Mouse (Mus musculus) c-Kit-positive CD71-positive TER-119-positive erythroid progenitor cells, embryonic 14.5 days (primary cell): ENCODE measurements around the gene Ranbp6.
A peak's percentile ranks its signal among the peaks of the same experiment; 100 is the strongest.

Source experiments
- DNase-seq: peaks from one replicate; pipeline ENCODE4 v3.0.0-alpha.2; 2013; ENCODE audit warnings: low spot score

The Ranbp6 gene

DNA sequence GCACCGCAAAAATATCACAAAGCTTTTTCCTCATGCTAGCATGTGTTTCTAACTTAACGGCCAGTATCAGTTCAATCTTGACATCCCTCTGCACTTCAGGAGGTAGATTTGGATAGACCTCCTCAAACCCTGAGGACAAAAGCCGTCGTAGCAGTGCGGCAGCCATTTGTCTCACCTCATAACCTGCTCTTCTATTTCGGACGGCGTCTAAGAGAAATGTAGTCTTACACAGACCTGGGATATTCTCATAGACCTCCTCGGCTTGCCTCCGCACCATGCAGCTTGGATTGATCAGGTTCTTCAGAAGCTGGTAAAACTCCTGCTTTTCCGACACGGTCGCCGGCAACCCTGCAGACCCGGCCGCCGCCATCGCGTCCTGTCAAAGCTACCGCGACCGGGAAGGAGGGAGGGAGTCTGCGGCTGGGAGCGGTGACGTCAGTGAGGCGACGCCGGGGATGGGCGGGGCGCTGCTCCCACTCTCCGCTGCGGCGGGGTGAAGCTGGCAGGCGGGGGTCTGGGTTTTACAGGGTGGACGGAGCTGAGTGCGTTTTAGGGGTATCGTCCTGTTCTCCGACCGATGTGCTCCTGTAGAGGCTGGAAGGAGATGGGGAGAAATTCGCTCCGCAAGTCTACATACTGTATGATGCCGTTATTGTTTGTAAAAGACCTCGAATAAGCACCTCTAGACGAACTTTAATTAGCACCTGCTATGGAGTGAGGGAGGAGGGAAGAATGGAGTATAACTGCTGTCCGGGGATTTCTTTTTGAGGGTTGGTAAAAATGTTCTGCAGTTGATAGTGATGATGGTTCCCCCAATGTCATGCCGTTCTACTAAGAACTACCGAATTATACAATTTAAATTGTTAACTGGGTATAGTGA is at the start of gene Ranbp6:
Gene Ranbp6 (minus strand): TSS at position 394 of the 880 bp plus-strand sequence.
- peak; percentile 80 for DNase-seq

DNA sequence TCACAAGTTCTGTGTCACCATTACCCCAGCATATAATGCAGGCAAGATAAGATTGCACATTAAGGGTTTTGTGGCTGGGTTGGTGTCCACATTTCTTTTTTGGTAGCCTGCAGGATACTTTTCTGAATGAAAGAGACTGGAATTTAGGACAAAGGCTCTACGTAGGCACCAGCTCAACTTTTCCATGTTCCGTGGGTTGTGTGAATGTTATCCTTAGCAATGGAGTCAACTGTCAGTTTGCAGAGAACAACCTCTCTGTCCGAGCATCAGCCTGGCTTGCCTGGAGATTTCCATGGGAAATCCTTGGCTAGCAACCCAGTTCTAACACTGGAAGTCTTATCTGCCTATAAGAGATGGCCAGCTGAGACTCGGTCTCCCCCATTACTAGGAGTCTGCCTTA is 48.0 kb upstream of the Ranbp6 start:
- no peak for DNase-seq

GRCm38 (mm10) chr19:29857267-29857666 is 44.5 kb upstream of the Ranbp6 start:
- DNase-seq: no peak

DNA sequence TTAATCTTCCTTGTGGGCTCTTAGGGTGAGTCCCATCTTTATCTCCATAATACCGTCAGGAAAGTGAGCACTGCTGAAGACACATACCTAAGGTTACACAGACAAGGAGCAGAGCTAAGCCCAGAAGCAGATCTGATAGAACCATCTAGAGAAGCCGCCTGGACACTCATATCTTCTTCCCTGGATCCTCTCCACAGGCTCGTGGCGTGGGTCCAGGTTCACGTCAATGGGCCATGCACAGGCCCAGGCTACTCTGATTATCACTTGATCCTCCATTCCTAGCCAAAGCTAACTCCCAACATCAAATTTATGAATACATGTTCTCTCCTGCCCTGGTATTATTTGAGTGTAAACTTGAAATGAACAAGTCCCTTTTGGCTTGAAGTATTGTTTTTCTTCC is 40.9 kb upstream of the Ranbp6 start:
- DNase-seq: no peak

DNA sequence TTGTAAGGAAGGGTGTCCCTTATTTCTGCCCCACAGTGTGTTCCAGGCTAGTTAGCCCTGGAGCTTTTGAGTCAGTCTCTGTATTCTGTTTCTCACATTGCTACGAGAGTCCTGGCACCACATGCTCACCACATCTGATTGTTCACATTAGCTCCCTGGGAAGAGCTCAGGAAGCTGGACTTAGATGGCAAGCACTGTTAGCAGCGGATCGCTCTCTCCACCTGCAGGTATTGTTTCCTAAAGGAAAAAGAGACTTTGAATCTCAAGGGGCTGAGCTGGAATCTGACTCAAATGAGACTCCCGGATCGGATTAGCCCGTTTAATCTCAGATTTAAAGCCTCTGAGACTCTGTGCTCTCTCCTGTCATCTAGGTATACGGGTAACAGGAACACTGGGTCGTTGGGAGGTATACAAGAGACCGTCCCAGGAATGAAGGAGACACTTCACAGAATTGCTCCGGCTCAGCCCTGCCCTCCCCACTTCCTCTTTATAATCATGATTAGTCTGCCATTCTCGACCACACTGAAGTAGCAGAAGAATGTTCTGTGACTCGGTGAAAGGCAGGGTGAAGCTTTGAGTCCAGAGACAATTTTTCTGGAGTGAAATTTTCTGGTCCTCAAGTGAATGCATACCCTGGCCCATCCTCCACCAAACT is 38.4 kb upstream of the Ranbp6 start:
- no peak for DNase-seq

- no peak for DNase-seq
Observed at GRCm38 (mm10) chr19:29849924-29850551, 37.3 kb upstream of the Ranbp6 start.

- DNase-seq: no peak
Observed at GRCm38 (mm10) chr19:29844036-29844661, 31.4 kb upstream of the Ranbp6 start.

- no peak for DNase-seq
Observed at GRCm38 (mm10) chr19:29843641-29844035, 30.9 kb upstream of the Ranbp6 start.

DNA sequence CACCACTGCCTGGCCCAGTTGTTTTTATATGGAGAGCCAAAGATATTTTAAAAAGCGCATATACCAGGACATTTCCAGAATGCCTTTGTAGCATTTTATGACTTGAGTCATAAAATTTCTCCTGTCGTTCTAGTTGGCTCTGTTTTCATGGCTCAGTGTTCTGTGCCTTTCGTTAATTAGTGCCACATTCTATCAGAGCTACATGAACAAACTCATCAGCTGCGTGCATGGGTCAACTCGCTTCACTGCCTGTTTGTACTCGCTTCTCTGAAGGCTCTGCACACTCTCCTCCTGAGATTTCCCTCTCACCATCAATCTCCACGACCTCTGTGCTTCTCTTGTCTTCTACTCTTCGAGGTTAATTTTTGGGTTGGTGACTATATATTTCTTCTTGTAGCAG is 30.2 kb upstream of the Ranbp6 start:
- no peak for DNase-seq

- DNase-seq: no peak
Observed at GRCm38 (mm10) chr19:29840642-29841041, 27.9 kb upstream of the Ranbp6 start.

DNA sequence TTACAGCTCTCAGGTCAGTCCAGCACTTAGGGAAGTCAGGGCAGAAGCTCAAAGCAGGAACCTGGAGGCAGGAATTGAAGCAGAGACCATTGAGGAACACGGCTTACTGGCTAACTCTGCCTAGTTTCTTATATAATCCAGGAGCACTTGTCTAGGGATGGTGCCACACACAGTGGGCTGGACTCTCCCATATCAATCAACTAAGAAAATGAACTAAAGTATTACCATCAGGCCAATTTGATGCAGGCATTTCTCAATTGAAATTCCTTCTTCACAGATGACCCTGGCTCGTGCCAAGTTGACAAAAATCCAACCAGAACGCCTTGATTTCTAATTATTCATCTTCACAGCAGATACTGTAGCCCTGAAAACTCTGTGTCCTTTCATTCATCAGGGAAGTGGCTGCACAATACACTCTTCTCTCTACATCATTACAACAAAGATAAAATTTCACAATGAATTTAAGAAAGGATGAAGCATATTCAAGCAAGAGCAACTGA is 25.9 kb upstream of the Ranbp6 start:
- no peak for DNase-seq

- DNase-seq: no peak
Observed at GRCm38 (mm10) chr19:29838171-29838570, 25.4 kb upstream of the Ranbp6 start.

DNA sequence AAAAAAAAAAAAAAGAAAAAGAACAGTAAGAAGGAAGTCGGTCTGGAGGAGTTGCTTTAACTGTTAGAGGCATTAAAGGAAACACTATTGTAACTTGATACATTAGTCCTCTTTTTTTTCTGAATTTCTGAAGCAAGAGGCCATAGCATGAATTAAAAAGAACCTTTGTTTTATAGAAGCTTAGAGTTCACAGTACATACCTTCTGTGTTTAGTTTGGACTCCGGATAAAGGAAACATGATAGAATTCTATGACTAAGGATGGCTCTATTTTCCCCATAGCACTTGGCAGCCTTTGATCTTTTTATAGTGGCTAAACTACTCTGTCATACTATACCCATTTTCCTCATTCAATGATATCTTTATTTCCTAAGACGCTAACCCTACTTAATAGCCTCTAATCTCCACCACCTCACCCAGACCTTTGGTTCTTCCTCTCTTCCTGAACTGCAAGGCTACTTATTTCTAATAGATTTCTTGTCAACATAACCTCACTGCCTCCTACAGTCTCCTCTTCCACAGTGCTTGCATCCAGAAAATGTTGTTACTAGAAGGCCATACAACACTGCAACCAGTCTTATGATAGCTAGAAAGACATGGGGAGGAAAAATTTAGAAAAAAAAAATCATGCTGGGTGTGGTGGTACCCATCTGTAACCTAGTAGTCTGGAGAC is 22.7 kb upstream of the Ranbp6 start:
- no peak for DNase-seq

GRCm38 (mm10) chr19:29830911-29831310 is 18.1 kb upstream of the Ranbp6 start:
- DNase-seq: no peak

DNA sequence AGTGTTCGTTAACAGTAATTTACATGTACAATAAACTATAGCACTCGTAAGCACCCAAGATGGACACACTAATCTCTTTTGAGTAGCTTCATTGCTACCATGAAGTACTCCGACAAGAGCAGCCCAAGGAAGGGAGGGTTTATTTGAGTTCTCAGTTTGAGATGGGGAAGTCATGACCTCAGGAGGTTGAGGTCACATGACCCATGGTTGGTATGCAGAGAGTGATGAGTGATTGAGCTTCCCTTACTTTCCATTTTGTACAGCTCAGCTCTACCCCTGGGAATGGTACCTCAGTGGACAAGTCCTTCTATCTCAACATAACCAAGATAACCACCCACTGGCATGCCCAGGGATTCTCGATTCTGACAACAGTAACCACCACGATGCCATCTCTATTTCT is 15.8 kb upstream of the Ranbp6 start:
- no peak for DNase-seq

- no peak for DNase-seq
Observed at GRCm38 (mm10) chr19:29826686-29827085, 13.9 kb upstream of the Ranbp6 start.

DNA sequence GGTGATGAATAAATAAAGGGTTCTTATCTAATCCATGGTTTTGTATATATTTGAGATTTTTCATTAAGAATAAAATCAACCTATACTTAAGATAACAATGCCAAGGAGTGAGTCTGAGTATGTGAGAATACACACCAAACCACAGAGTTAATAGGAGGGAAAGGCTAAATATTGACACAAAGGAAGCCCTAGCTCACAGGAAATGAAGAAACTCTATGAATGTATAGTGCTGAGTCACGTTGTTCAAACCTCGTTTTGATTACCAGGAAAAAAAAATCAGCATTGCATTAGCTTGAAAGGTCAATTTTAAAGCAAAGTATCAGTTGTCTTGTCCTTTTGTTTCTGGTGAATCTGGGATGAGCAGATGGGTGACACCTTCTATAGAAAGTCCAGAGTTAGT is 12.2 kb upstream of the Ranbp6 start:
- no peak for DNase-seq

- peak; percentile 44 for DNase-seq
Observed at GRCm38 (mm10) chr19:29824034-29824700, 11.4 kb upstream of the Ranbp6 start.

DNA sequence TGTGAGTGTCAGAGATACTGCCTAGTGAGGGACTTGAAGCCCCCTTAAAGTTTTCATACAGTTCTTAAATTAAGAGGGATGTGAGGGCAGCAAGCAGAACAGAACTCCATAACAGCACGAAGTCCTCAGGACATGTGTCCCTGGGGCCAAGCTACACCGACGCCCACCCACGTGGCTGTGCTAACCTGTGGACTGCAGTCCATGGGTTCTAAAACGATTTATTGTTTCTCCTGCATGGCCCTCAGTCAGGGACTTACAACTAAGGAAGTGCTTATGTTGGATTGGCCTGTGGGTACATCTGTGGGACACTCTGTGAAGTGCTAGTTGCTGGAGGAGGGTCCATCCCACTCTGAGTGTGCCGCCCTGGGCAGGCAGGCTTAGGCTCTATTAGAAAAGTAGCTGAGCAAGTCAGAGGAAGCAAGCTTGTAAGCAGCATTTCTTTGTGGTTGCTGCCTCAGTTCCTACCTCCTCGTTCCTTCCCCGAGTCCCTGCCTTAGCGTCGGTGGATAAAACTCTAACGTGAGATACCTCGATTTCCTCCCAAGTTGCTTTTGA is 10.8 kb upstream of the Ranbp6 start:
- DNase-seq: no peak

GRCm38 (mm10) chr19:29820966-29821365 is 8.2 kb upstream of the Ranbp6 start:
- DNase-seq: no peak

DNA sequence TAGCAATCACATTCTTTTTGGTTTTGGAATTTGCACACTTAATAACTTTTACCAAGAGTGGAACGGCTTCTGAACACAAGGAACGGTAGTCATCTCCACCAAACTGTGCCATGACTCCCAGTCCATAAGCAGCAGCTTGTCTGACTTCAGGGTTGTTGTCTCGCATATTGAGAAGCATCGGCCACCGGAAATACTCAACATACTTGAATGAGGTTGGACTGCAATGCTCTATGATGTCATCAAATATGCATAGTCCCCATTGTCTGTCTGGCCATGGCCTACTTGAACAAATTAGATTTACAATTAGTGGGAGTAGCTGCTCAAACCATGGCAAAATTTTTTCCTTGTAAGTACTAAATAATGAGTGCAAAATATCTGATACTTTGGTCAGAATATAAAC is 2.8 kb downstream of the Ranbp6 start:
- no peak for DNase-seq
